Mouse (Mus musculus) ES-E14 (cell line): ENCODE measurements around the gene Gm6020. TPM values are rescaled to one million over a fixed set of nuclear protein-coding genes. Genes with fewer than 3 reads are reported as not detected.
A peak's percentile ranks its signal among the peaks of the same experiment; 100 is the strongest.
"Not testable (repeated sequence)": the region's sequence is repeated elsewhere in the genome, so short reads cannot be mapped to it uniquely, and the experiment has no call there.

ENCODE experiments used
- DNase-seq: peaks from one replicate; pipeline ENCODE4 v3.0.0-alpha.2; 2013; ENCODE audit warnings: low read depth, low spot score
- H3K27ac ChIP-seq: 2 replicates; pipeline ENCODE4 v1.5.1; 2012; ENCODE audit warnings: low read depth, mild to moderate bottlenecking, low read length, moderate library complexity, mixed read lengths; ENCODE audit not compliant: poor library complexity, insufficient read depth, severe bottlenecking
- H3K36me3 ChIP-seq: 2 replicates; pipeline ENCODE4 v1.6.1; 2012; ENCODE audit warnings: mild to moderate bottlenecking, low read length, moderate library complexity, mixed read lengths; ENCODE audit not compliant: control insufficient read depth, poor library complexity, insufficient read depth, severe bottlenecking
- H3K4me1 ChIP-seq, 2 experiments: fragments of 150-350 bp in 1 of 2; sonication (generic) in 1 of 2; 2 replicates each; pipeline ENCODE4 v1.6.1; 2012; ENCODE audit warnings: low read length in 2 of 2, mild to moderate bottlenecking in 1 of 2, mixed read lengths in 1 of 2; ENCODE audit not compliant: control insufficient read depth in 2 of 2, insufficient read depth in 2 of 2, poor library complexity in 1 of 2
- H3K4me3 ChIP-seq, 2 experiments: fragments of 150-350 bp in 1 of 2; sonication (generic) in 1 of 2; 2 replicates each; pipeline ENCODE4 v1.5.1; 2012; ENCODE audit warnings: low read length in 2 of 2, low read depth in 1 of 2, mild to moderate bottlenecking in 1 of 2, mixed read lengths in 1 of 2; ENCODE audit not compliant: insufficient read depth in 1 of 2, poor library complexity in 1 of 2, severe bottlenecking in 1 of 2
- H3K9ac ChIP-seq: 2 replicates; pipeline ENCODE4 v1.6.1; 2012; ENCODE audit warnings: low read depth, mild to moderate bottlenecking, low read length, mixed read lengths; ENCODE audit not compliant: poor library complexity, insufficient read depth, severe bottlenecking
- H3K9me3 ChIP-seq: fragments of 150-350 bp; sonication (generic); 2 replicates; pipeline ENCODE4 v1.6.1; 2012; ENCODE audit warnings: low read depth, mild to moderate bottlenecking, low read length; ENCODE audit not compliant: control insufficient read depth, insufficient read depth
- CHD2 ChIP-seq: IDR thresholded peaks from 2 replicates; pipeline ENCODE4 v1.6.1; 2014; ENCODE audit warnings: mild to moderate bottlenecking, low read depth, low read length, inconsistent platforms
- HCFC1 ChIP-seq: IDR thresholded peaks from 2 replicates; pipeline ENCODE4 v1.6.1; 2012; ENCODE audit warnings: low read length, inconsistent platforms, borderline replicate concordance; ENCODE audit not compliant: insufficient read depth
- MAFK ChIP-seq: IDR thresholded peaks from 2 replicates; pipeline ENCODE4 v1.6.1; 2014; ENCODE audit warnings: mild to moderate bottlenecking, low read depth, low read length, inconsistent platforms; ENCODE audit not compliant: insufficient read depth
- ZC3H11A ChIP-seq: IDR thresholded peaks from 2 replicates; pipeline ENCODE4 v1.6.1; 2012; ENCODE audit warnings: low read depth, mild to moderate bottlenecking, inconsistent platforms, low read length, borderline replicate concordance
- ZNF384 ChIP-seq: IDR thresholded peaks from 2 replicates; pipeline ENCODE4 v1.6.1; 2012; ENCODE audit warnings: low read depth, low read length, inconsistent platforms
- in situ Hi-C, 2 experiments: fragments of 600-800 bp; cut with MboI; formaldehyde crosslinking; loops; one replicate each; pipeline ENCODE4 v1.15.1; 2025; ENCODE audit warnings: low sequenced_read_pairs in 2 of 2, inconsistent platforms in 1 of 2; ENCODE audit not compliant: unreplicated experiment in 2 of 2
- total RNA-seq: library from RNA; depleted of rRNA; stranded (reverse); fragments of 300-350 nt; gene quantifications from 2 replicates; pipeline ENCODE4 v1.2.3, GENCODE M21; 2012

Gm6020 gene
- total RNA-seq, 1 experiment, result not detected

DNA sequence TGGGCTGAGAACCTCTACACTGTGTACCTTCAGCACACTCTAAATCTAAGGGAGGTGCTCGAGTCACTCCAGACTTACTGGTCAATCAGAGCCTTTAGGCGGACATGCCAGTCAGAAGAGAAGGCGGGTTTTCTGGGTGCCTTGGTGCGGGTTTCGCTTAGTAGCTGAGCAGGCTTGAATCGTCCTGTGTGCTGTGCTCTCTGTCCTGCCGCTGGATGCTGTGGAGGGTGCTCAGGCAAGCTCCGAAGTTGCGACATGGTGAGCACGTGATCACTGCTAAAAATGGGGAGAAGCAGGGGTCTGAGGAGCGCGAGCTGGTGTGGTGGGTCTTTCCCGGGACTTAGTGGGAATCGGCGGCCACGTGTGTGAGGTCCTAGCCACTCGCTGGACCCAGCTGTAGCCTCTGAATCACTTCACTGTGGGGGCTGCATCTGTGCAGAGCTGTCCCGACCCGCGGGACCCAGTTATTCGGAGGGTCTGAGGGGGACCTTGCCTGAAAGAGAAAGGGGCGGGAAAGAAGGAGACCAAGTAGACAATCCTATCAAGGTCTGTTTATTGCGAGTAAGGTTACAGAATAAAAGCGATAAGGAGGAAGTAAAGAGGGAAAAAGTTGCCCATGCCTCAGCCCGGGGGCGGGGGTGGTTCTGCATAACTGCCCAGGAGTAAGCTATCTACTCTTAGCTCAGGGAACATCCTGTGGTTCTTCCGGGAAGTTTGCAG is 31.8 kb upstream of the Gm6020 start:
- peak overlapping the region; percentile 57 for H3K9ac ChIP-seq
- H3K36me3 ChIP-seq, result no peaks in the 10 kb centered on the region
- no peaks in the 10 kb centered on the region for H3K4me1 ChIP-seq
- TF ChIP-seq ZC3H11A (no peak), MAFK (no peak), ZNF384 (no peak), CHD2 (no peak), HCFC1 (no peak)
- H3K4me3 ChIP-seq, result peak overlapping the region; percentile 52 to 58
- in situ Hi-C loops, result no loop called here
- H3K9me3 ChIP-seq, result no peaks in the 10 kb centered on the region
- DNase-seq, result no peak
- H3K27ac ChIP-seq, result no peak overlapping the region

DNA sequence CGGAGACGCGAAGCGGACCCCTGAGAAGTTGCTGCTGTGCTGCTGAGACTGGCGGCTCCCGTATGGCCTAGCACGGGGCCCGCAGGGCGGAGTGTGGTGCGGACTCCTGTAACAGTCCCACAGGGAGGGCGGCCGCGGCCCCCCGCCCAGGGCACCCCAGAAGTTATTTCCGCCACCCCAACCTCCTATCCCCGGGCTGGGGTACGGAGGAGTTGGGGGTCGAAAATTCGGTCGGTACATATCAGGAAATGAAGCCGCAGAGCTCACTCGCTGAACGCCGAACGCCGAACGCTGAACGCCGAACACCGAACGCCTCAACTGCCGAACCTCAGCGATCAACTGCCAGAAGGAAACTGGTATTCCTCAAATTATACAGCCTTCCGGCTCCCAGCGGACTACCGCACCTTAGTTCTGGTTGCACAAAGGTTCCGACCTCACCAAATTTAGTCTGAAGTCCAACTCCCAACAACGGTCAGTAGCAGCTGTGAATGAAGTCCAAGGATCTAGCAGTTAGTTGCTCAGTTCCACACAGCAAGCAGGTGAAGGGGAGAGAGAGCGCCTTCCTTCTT is 7.8 kb upstream of the Gm6020 start, which contains the start of gene Gm7102:
Gene Gm7102, minus strand, starts transcription at position 554 of the 569 bp plus-strand sequence.
- Histone ChIP-seq H3K9me3 (no peaks in the 10 kb centered on the region), H3K4me1 (no peaks in the 10 kb centered on the region), H3K9ac (peak within 1 kb of the TSS; percentile 82), H3K27ac (no peak within 1 kb of the TSS), H3K36me3 (no peaks in the 10 kb centered on the region), H3K4me3 (peak within 1 kb of the TSS; percentile 62 to 66; a peak in 3 of 4 replicates)
- DNase-seq, result no peak
- in situ Hi-C loops, result no loop called here
- TF ChIP-seq ZC3H11A (no peak), HCFC1 (peak; percentile 46; the same call in 1 of the 2 replicates)

DNA sequence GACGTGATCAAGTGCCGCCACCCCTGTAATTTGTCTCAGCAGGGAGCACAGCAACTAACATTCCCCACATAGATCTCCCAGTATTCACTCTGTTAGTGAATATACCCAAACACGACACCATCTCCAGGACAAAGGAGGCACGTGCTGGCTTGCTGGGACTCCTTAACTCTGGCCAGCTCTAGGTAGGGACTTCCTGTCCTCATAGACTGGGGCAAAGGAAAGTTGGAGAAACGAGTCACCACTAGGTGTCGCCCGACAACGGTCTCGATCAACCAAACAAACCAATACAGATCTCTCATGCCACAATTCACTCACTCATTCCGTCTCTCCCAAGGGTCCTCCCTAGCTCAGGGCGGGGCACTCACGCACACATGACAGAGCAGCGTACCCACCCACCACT is 15.6 kb downstream of the Gm6020 start:
- no peaks in the 10 kb centered on the region for H3K9me3 ChIP-seq
- in situ Hi-C loops, result no loop called here

DNA sequence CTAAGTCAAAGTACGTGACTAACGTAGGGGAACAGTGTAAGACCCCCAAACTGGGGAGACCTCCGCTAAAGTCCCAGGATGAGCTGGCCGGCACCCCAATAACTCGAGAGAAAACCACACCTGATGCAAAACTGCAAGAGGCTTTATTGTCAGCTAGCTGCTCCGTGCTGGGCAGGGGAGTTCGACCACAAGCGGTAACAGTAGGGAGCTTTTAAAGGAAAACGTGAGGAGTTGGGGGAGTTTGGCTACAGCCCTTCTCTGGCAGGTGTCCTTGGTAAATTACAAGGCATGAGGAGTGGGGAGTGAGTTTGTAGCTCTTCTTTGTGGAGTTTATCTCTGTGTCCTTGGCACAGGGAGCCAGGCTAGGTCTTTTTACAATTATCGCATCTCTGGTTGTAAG is 16.1 kb downstream of the Gm6020 start:
- Histone ChIP-seq H3K4me3 (no peak overlapping the region), H3K27ac (no peak overlapping the region), H3K4me1 (no peaks in the 10 kb centered on the region), H3K9ac (no peak overlapping the region), H3K36me3 (no peaks in the 10 kb centered on the region), H3K9me3 (no peaks in the 10 kb centered on the region)
- peak; percentile 7 for DNase-seq
- TF ChIP-seq ZC3H11A, result no peak
- no peak for TF ChIP-seq HCFC1
- no peak for TF ChIP-seq MAFK
- TF ChIP-seq CHD2, result no peak
- TF ChIP-seq ZNF384, result no peak
- in situ Hi-C loops, result no loop called here

More for the DNA sequence above, 15.6 kb downstream of the Gm6020 start:
- no peak overlapping the region for H3K4me3 ChIP-seq
- no peaks in the 10 kb centered on the region for H3K4me1 ChIP-seq
- no peak for TF ChIP-seq ZNF384
- TF ChIP-seq HCFC1, result no peak
- TF ChIP-seq MAFK, result no peak
- TF ChIP-seq ZC3H11A, result no peak
- TF ChIP-seq CHD2, result no peak
- DNase-seq, result peak; percentile 80
- no peaks in the 10 kb centered on the region for H3K36me3 ChIP-seq
- no peak overlapping the region for H3K9ac ChIP-seq
- H3K27ac ChIP-seq, result no peak overlapping the region

DNA sequence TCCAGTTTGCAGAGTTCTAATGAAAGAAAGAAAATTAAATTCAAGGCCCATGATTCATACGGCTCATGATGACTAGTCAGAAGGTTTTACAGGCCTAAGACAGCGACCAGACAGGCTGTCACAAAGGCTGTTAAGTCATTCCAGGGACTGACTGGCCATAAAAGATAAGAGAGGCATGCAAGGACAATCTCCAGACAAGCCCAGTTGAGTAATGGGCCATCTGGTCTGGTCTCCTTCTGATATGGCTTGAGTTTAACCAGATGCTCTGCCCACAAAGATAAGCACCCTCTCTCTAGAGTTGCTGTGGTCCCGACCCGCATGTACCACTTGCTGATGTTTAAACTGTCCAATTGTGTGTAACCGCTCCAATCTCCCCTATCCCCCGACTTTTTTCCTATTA is 23.8 kb downstream of the Gm6020 start:
- H3K9ac ChIP-seq, H3K36me3 ChIP-seq, in situ Hi-C loops, H3K9me3 ChIP-seq, H3K27ac ChIP-seq, H3K4me3 ChIP-seq, H3K4me1 ChIP-seq, DNase-seq: not testable (repeated sequence)
